Mouse (Mus musculus): Measurements from ENCODE around the gene Slc7a1. TPM values are rescaled to one million over a fixed set of nuclear protein-coding genes. Genes with fewer than 3 reads are reported as not detected.

Gene Slc7a1
- total and polyA plus RNA-seq, 3 experiments = 30.8 to 82.5 (median 72.9) TPM

GRCm38 (mm10) chr5:148392831-148393230 is 6.9 kb downstream of the Slc7a1 start:
- DNase-seq = peak; percentile 72

- no peak for DNase-seq
Observed at GRCm38 (mm10) chr5:148389007-148389970, 10.4 kb downstream of the Slc7a1 start.

- peak; percentile 27 for DNase-seq
Observed at GRCm38 (mm10) chr5:148388251-148389006, 11.3 kb downstream of the Slc7a1 start.

GRCm38 (mm10) chr5:148387820-148388219 is 11.9 kb downstream of the Slc7a1 start:
- no peak for DNase-seq

GRCm38 (mm10) chr5:148386471-148386870 is 13.2 kb downstream of the Slc7a1 start:
- DNase-seq = no peak

- no peak for DNase-seq
Observed at GRCm38 (mm10) chr5:148384501-148385055, 15.1 kb downstream of the Slc7a1 start.

- peak; percentile 46 for DNase-seq
Observed at GRCm38 (mm10) chr5:148383841-148384500, 15.7 kb downstream of the Slc7a1 start.

- peak; percentile 39 for DNase-seq
Observed at GRCm38 (mm10) chr5:148381083-148381482, 18.6 kb downstream of the Slc7a1 start.

- no peak for DNase-seq
Observed at GRCm38 (mm10) chr5:148380246-148380504, 19.5 kb downstream of the Slc7a1 start.

GRCm38 (mm10) chr5:148379455-148380245 is 20.1 kb downstream of the Slc7a1 start:
- DNase-seq = peak; percentile 21

GRCm38 (mm10) chr5:148378707-148379106 is 21.0 kb downstream of the Slc7a1 start:
- peak; percentile 54 for DNase-seq

GRCm38 (mm10) chr5:148378232-148378508 is 21.5 kb downstream of the Slc7a1 start:
- DNase-seq = peak; percentile 32

GRCm38 (mm10) chr5:148377439-148378231 is 22.1 kb downstream of the Slc7a1 start:
- peak; percentile 78 for DNase-seq

- no peak for DNase-seq
Observed at GRCm38 (mm10) chr5:148376358-148376757, 23.3 kb downstream of the Slc7a1 start.

- DNase-seq = no peak
Observed at GRCm38 (mm10) chr5:148375480-148375879, 24.2 kb downstream of the Slc7a1 start.

- peak; percentile 18 for DNase-seq
Observed at GRCm38 (mm10) chr5:148373092-148373685, 26.5 kb downstream of the Slc7a1 start.

- DNase-seq = peak; percentile 68
Observed at GRCm38 (mm10) chr5:148372005-148372917, 27.4 kb downstream of the Slc7a1 start.

- DNase-seq = peak; percentile 45
Observed at GRCm38 (mm10) chr5:148371375-148371774, 28.3 kb downstream of the Slc7a1 start.

GRCm38 (mm10) chr5:148370624-148371023 is 29.1 kb downstream of the Slc7a1 start:
- DNase-seq = peak; percentile 65

All from adrenal gland, adult 2 months (tissue).